Mouse (Mus musculus): ENCODE data around the gene Hist1h2ac. TPM values are rescaled to one million over a fixed set of nuclear protein-coding genes. Genes with fewer than 3 reads are reported as not detected.

The Hist1h2ac gene
- polyA plus RNA-seq, 1 experiment from 2014 or later = 1.0 TPM

DNA sequence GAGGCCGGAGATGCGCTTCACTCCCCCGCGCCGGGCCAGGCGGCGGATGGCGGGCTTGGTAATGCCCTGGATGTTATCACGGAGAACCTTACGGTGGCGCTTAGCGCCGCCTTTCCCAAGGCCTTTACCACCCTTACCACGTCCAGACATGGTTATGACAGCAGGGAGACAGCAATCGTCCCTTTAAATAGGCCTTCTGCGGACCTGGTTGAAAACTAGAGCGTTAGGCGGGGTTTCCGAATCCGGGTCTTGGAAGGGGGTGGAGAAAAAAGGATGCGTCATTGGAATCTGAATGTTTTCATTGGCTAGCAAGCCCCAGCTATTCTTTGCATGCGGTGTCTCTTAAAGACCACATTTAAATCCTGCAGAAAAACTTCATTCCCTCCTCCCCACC, 14.5 kb upstream of the Hist1h2ac start, which contains the start of gene Hist1h4c:
Gene Hist1h4c (minus strand): TSS at position 155 of the 394 bp plus-strand sequence.
- WGBS = under 1% methylated on average over 22 of the region's 22 CpGs
- H3K27ac ChIP-seq (replicated peaks) = peak within 1 kb of the TSS; percentile 93
- no peaks in the 10 kb centered on the region for H3K27me3 ChIP-seq
- no peaks in the 10 kb centered on the region for H3K9me3 ChIP-seq
- peak within 1 kb of the TSS; percentile 84 for H3K4me2 ChIP-seq (replicated peaks)
- peaks cover 17% of the 10 kb centered on the region for H3K4me1 ChIP-seq
- peak within 1 kb of the TSS; percentile 52 for H3K4me3 ChIP-seq
- peak; percentile 97 for ATAC-seq (replicated peaks)
- peak within 1 kb of the TSS; percentile 62 for H3K9ac ChIP-seq (replicated peaks)
- H3K36me3 ChIP-seq = no peaks in the 10 kb centered on the region

DNA sequence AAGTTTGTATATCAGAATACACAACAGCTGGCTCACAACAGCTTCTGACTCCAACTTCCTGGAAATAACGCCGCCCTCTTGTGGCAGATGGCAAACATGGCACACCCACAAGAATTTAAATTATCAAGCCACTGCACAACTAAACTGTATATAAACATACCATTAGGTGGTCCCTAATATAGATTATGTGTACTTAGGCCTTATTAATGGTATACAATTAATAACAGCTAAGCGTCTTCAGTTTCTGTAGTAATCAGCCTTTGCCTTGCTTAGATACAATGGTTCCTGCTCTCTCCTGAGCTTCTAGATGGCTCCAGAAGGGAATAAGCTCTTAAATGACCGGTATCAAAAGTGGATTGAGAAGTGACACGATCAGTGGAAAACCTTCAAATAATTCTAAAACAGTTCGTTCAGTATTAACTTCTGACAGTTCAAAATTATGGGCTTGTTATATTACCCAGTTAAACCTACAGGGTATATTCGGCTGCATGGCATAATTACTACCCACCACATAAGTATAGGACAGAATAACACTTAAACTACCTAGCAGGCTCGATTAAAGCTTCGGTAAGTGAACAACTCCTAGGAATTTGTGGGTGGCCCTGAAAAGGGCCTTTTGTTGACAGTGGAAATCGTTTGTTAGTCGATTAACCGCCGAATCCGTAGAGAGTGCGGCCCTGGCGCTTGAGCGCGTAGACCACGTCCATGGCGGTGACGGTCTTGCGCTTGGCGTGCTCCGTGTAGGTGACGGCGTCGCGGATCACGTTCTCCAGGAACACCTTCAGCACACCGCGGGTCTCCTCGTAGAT, 13.9 kb upstream of the Hist1h2ac start:
- WGBS = under 1% methylated on average over 31 of the region's 32 CpGs
- peak; percentile 54 for ATAC-seq (replicated peaks)
- H3K4me1 ChIP-seq = peaks cover 17% of the 10 kb centered on the region

DNA sequence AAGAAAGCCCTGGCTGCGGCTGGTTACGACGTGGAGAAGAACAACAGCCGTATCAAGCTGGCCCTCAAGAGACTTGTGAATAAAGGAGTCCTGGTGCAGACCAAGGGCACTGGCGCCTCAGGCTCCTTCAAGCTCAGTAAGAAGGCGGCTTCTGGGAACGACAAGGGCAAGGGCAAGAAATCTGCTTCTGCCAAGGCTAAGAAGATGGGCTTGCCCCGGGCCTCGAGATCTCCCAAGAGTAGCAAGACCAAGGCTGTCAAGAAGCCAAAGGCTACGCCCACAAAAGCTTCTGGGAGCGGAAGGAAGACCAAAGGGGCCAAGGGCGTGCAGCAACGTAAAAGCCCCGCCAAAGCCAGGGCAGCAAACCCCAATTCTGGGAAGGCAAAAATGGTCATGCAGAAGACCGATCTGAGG, 12.3 kb upstream of the Hist1h2ac start:
- Histone ChIP-seq H3K9ac (replicated peaks) (no peak overlapping the region), H3K4me3 (no peak overlapping the region), H3K4me2 (replicated peaks) (no peak overlapping the region), H3K4me1 (peaks cover 17% of the 10 kb centered on the region), H3K27ac (replicated peaks) (no peak overlapping the region), H3K27me3 (no peaks in the 10 kb centered on the region), H3K36me3 (no peaks in the 10 kb centered on the region), H3K9me3 (no peaks in the 10 kb centered on the region)
- 69% methylated on average over 15 of the region's 15 CpGs for WGBS
- ATAC-seq (replicated peaks) = no peak

More for the DNA sequence above, 13.9 kb upstream of the Hist1h2ac start:
- Histone ChIP-seq H3K4me2 (replicated peaks) (peak overlapping the region; percentile 84), H3K27ac (replicated peaks) (peak overlapping the region; percentile 93), H3K27me3 (no peaks in the 10 kb centered on the region), H3K36me3 (no peaks in the 10 kb centered on the region), H3K4me3 (peak overlapping the region; percentile 52), H3K9ac (replicated peaks) (peak overlapping the region; percentile 62), H3K9me3 (no peaks in the 10 kb centered on the region)

DNA sequence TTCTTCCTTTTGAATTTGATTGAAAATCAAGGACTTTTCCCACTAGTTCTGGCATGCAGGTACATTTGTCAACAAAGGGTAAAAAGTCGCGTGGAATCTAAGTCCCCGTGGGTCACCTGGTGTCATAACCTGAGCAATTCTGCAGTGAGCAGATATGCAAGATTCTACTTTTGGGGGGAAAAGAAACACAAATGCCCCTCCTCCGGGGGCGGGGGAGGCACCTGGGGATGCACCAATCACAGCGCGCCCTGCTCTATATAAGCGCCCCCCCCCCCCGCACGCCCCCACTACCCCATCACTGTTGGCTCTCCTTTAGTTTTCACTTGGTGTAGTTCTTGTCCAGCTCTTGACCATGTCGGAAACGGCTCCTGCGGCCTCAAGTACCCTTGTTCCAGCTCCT, 11.8 kb upstream of the Hist1h2ac start, which contains the start of gene Hist1h1t:
Gene Hist1h1t (plus strand): TSS at position 301 of the 400 bp plus-strand sequence.
- no peak for ATAC-seq (replicated peaks)
- 58% methylated on average over 13 of the region's 13 CpGs for WGBS

DNA sequence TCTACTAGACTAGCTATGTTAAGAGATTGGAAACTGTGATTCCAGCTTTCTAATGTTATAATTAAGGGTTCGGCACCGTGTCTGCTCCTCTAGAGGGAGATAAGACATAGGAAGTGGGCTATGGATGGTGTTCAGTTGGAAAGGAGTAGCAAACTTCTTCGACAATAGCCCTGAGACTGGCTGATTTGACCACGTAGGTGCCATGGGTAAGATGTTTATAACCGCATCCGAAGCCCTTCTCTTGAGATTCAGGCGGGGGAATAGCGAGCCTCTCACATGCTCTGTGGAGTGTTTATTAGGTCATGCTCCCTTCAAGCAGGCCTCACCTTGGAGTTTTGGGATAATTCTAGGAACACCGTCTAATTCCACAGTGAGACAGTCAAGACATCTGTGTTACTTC, 11.2 kb upstream of the Hist1h2ac start:
- Histone ChIP-seq H3K27me3 (no peaks in the 10 kb centered on the region), H3K4me3 (no peak overlapping the region), H3K4me2 (replicated peaks) (no peak overlapping the region), H3K36me3 (no peaks in the 10 kb centered on the region), H3K27ac (replicated peaks) (no peak overlapping the region), H3K9me3 (no peaks in the 10 kb centered on the region), H3K4me1 (peaks cover 17% of the 10 kb centered on the region), H3K9ac (replicated peaks) (no peak overlapping the region)
- no peak for ATAC-seq (replicated peaks)
- WGBS = 96% methylated on average over 9 of the region's 9 CpGs

More for the DNA sequence above, 11.8 kb upstream of the Hist1h2ac start, which contains the start of gene Hist1h1t:
- Histone ChIP-seq H3K36me3 (no peaks in the 10 kb centered on the region), H3K27me3 (no peaks in the 10 kb centered on the region), H3K4me2 (replicated peaks) (no peak within 1 kb of the TSS), H3K27ac (replicated peaks) (no peak within 1 kb of the TSS), H3K4me3 (no peak within 1 kb of the TSS), H3K9ac (replicated peaks) (no peak within 1 kb of the TSS), H3K9me3 (no peaks in the 10 kb centered on the region), H3K4me1 (peaks cover 17% of the 10 kb centered on the region)

DNA sequence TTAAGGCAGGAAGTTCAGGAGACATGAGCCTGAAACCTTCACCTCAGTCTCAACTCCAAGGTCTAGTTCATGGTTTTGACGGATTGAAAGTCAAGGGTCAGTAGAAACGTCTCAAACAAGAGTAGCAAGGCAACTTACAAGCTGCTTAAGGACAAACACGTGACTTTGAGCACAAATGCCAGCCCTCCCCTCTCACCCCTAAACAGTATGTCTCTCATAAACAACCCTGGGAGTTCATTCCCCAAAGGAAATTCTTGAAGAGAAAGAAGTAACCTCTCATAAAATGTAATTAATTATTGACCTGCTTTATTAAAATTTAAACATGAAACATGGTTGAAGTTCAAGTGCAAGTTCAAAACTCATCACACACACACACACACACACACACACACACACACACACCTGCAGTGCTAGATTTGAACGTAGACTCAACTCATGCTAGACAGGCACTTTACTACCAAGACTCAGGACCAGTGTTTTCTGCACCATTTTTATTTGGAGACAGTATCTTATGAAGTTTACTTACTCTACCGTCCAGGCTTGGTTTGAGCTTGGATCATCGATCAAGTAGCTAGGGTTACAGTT, 10.2 kb upstream of the Hist1h2ac start:
- H3K9me3 ChIP-seq = no peaks in the 10 kb centered on the region
- H3K4me1 ChIP-seq = peaks cover 14% of the 10 kb centered on the region
- no peaks in the 10 kb centered on the region for H3K36me3 ChIP-seq
- no peak overlapping the region for H3K4me2 ChIP-seq (replicated peaks)
- no peak overlapping the region for H3K27ac ChIP-seq (replicated peaks)
- no peak overlapping the region for H3K4me3 ChIP-seq
- no peaks in the 10 kb centered on the region for H3K27me3 ChIP-seq
- 87% methylated on average over 6 of the region's 6 CpGs for WGBS
- no peak for ATAC-seq (replicated peaks)
- H3K9ac ChIP-seq (replicated peaks) = no peak overlapping the region

DNA sequence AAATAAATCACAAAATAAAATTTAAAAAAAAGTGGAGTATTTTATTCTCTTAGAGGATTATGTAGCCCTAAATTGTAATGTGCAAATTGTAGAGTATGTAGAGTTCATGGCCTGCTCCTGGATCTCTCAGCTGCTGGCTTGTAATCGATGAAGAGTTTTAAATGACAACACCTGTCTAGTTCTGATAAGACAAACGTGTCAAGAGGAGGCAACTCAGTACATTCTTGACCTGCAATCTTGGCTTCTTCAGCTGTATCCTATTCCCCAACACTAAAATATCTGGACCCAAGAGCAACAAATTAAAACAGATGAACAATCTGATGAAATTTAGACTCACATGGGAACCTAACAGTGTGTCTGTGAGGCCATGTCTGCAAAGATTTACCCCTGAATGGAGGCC, 5.7 kb upstream of the Hist1h2ac start:
- H3K4me3 ChIP-seq = no peak overlapping the region
- H3K27ac ChIP-seq (replicated peaks) = no peak overlapping the region
- ATAC-seq (replicated peaks) = no peak
- no peaks in the 10 kb centered on the region for H3K27me3 ChIP-seq
- no peak overlapping the region for H3K9ac ChIP-seq (replicated peaks)
- no peaks in the 10 kb centered on the region for H3K36me3 ChIP-seq
- 84% methylated on average over 2 of the region's 2 CpGs for WGBS
- H3K9me3 ChIP-seq = no peaks in the 10 kb centered on the region
- H3K4me1 ChIP-seq = peaks cover 21% of the 10 kb centered on the region
- H3K4me2 ChIP-seq (replicated peaks) = no peak overlapping the region

DNA sequence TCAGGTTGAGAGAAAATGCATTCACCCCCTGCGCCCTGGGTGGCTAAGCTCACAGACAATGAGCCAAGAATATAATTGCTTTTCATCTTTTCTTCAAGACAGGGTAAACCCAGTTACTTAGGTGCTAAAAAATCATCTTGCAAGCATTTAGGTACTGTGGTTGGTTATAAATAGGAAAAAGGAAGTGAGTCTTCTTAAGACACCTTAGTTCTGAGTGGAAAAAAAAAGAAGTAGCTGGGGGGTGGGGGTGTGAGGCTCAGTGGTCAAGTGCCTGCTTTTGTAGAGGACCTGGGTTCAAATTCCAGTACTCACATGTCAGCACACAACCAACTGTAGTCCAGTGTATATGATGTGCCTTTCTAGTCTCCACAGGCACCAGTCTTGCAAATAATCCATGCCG, 5.2 kb upstream of the Hist1h2ac start:
- ATAC-seq (replicated peaks) = no peak
- Histone ChIP-seq H3K27me3 (no peaks in the 10 kb centered on the region), H3K9ac (replicated peaks) (no peak overlapping the region), H3K36me3 (no peaks in the 10 kb centered on the region), H3K27ac (replicated peaks) (no peak overlapping the region), H3K4me2 (replicated peaks) (no peak overlapping the region), H3K4me1 (peaks cover 21% of the 10 kb centered on the region), H3K9me3 (no peaks in the 10 kb centered on the region), H3K4me3 (no peak overlapping the region)
- 97% methylated on average over 2 of the region's 2 CpGs for WGBS

DNA sequence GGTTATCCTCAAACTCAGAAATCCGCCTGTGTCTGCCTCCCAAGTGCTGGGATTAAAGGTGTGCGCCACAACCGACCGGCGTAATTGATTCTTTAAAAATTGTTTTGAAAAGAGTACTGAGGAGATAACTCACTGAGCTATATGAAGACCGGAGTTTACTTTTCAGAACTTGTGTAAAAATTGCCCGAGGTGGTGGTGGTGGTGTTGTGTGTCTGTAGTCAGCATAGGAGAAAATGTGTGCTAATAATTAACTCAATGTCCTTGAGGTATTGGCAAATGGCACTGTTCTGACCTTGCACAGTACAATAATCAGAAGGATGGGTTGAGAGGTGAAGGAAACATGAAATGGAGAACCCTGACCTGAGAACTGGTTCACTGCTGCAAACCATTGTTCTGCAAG, 4.2 kb upstream of the Hist1h2ac start:
- Histone ChIP-seq H3K4me1 (peaks cover 25% of the 10 kb centered on the region), H3K9ac (replicated peaks) (no peak overlapping the region)
- WGBS = 93% methylated on average over 7 of the region's 7 CpGs

DNA sequence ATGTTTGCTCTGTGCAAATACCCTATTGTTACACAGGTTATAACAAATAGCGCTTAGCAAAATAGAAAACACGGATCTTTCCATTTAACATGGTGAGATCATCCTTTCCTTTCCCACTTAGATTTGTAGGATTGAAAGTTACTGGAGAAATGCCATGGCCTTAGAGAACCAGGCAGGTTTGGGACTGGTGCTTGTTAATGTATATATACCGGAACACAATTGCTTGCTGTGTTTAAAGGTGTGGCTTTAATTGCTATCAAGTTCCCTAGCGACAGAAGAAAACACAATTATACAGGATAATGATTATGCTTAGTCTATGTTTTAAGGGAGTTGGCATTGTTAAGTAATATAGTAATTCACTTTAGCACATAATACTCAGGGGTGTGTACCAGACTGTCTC, 3.4 kb upstream of the Hist1h2ac start:
- Histone ChIP-seq H3K9me3 (no peaks in the 10 kb centered on the region), H3K27me3 (no peaks in the 10 kb centered on the region), H3K9ac (replicated peaks) (no peak overlapping the region), H3K27ac (replicated peaks) (no peak overlapping the region), H3K36me3 (no peaks in the 10 kb centered on the region), H3K4me3 (no peak overlapping the region), H3K4me1 (peaks cover 29% of the 10 kb centered on the region), H3K4me2 (replicated peaks) (no peak overlapping the region)
- ATAC-seq (replicated peaks) = no peak
- 77% methylated on average over 4 of the region's 4 CpGs for WGBS

More for the DNA sequence above, 4.2 kb upstream of the Hist1h2ac start:
- no peak overlapping the region for H3K4me3 ChIP-seq
- H3K27ac ChIP-seq (replicated peaks) = no peak overlapping the region
- H3K9me3 ChIP-seq = no peaks in the 10 kb centered on the region
- H3K4me2 ChIP-seq (replicated peaks) = no peak overlapping the region
- no peaks in the 10 kb centered on the region for H3K36me3 ChIP-seq
- ATAC-seq (replicated peaks) = no peak
- H3K27me3 ChIP-seq = no peaks in the 10 kb centered on the region

DNA sequence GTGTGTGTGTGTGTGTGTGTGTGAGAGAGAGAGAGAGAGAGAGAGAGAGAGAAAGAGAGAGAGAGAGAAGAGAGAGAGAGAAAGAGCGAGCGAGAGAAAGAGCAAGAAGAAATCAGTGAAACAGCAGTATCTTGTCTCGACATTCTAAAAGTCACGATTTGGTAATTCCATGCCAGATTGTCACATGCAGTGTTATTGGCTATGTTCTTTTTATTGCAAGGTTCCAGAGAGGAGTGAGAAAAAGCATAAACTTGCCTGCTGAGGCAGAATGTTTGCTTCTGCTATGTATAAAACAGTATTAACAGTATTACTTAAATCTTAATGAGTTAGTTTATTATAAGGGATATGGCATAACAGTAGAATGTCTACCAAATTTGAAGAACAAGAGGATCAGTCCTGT, 2.2 kb upstream of the Hist1h2ac start:
- Histone ChIP-seq H3K27me3 (no peaks in the 10 kb centered on the region), H3K4me1 (peaks cover 29% of the 10 kb centered on the region), H3K9ac (replicated peaks) (peak overlapping the region; percentile 71), H3K4me3 (peak overlapping the region; percentile 53), H3K9me3 (no peaks in the 10 kb centered on the region), H3K27ac (replicated peaks) (peak overlapping the region; percentile 98), H3K36me3 (no peaks in the 10 kb centered on the region), H3K4me2 (replicated peaks) (peak overlapping the region; percentile 77)
- ATAC-seq (replicated peaks) = no peak
- 29% methylated on average over 4 of the region's 4 CpGs for WGBS

DNA sequence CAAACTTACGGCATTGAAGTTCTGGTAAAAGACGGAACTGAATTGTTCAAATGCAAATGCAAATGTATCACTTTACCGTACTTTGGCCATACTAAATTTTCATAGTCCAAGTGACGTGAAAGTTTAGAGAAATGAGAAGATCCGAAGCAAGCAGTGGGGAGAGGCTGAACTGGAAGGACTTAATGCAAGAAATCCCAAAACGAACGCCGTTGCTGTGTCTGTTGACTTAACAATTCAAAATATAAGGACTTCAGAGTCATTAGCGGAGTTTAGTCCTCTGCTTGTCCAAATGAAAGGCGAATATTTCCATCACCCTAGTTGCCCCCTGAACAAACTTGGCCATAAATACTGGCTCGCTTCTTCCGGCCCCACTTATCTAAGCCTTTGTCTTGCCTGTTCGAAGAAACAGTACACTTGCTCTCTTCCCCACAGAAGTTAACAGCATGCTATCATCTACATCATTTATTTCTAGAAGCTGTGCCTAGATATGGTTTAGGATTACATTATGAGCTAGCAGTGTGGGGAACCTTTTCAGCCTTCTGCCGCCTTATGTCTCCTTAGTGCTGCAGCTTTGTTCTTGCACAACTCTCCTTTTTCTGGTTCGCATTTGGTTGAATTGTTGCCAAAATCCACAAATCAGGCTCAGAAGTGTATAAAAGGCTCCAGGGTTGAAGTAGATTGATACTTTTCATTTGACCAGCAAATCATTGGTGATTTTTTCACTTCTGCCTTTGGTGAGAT, 1.5 kb upstream of the Hist1h2ac start:
- peak overlapping the region; percentile 53 for H3K4me3 ChIP-seq
- no peaks in the 10 kb centered on the region for H3K36me3 ChIP-seq
- H3K4me1 ChIP-seq = peaks cover 29% of the 10 kb centered on the region
- peak overlapping the region; percentile 77 for H3K4me2 ChIP-seq (replicated peaks)
- ATAC-seq (replicated peaks) = no peak
- H3K9ac ChIP-seq (replicated peaks) = peak overlapping the region; percentile 71
- H3K27me3 ChIP-seq = no peaks in the 10 kb centered on the region
- H3K9me3 ChIP-seq = no peaks in the 10 kb centered on the region
- peak overlapping the region; percentile 98 for H3K27ac ChIP-seq (replicated peaks)
- 3% methylated on average over 15 of the region's 15 CpGs for WGBS

Data from forebrain, embryonic 15.5 days (tissue).